Mouse (Mus musculus): Measurements from ENCODE around the gene Habp2. TPM values are rescaled to one million over a fixed set of nuclear protein-coding genes. Genes with fewer than 3 reads are reported as not detected.
"Not testable (repeated sequence)": the region's sequence is repeated elsewhere in the genome, so short reads cannot be mapped to it uniquely, and the experiment has no call there.

Gene Habp2
- polyA plus RNA-seq, 1 experiment: 303 TPM

DNA sequence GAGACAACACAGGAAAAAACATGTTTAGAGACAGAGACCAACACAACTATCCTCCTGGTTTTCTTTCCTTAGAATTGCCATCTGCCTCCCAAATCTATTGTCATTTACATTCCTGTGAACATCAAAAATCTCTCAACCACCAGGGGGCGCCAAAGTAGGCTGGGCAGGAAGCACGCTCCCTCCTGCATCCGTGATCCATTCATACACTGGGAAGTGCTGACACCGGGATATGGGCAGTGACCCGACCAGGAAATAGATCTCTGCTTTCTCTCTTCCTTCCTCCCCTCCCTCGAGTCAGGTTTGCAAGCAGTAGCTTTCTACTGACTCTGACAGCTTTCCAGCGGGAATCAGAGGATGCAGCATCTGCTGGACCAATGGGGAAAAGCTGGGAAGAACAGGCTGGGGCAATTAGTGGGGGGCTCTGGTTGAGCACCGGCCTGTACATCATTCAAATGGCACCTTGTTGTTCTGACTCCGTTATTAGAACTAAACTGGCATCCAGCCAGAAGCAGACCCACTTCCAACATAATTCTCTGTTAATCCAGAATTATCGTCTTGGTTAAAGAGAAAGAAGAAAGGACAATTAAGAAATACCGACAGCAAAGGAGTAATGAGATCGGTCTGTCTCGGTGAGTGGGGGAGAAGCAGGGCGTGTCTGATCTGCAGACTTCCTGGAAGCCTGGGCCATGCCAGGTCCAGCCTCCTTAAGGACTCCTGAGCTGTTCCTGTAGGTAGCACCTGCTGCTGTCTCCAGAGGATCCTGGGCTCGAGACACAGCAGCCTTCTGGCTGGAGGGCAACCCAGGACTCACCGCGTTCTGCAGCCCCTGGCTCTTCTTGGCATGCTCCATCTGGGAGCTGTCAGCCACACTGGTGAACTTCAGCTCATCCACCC lies 69.8 kb downstream of the Habp2 start:
- H3K4me1 ChIP-seq (ENCODE audit: control insufficient read depth, insufficient read depth, low read length): no peaks in the 10 kb centered on the region
- 26% methylated on average over 17 of the region's 17 CpGs for WGBS
- no peaks in the 10 kb centered on the region for H3K36me3 ChIP-seq (ENCODE audit: control insufficient read depth, insufficient read depth, low read length)
- TF ChIP-seq CTCF (conservative IDR thresholded peaks at IDR 0.05; ENCODE audit: insufficient read depth, insufficient read length, low read depth, low read length) (peak; percentile 89), POLR2A (IDR thresholded peaks at IDR 0.05; ENCODE audit: low read depth, low read length) (no peak)
- H3K27ac ChIP-seq (ENCODE audit: insufficient read depth, low read depth, low read length): no peak overlapping the region
- H3K27me3 ChIP-seq (replicated peaks; ENCODE audit: control insufficient read depth, insufficient read depth, low read length): no peaks in the 10 kb centered on the region
- H3K4me3 ChIP-seq (ENCODE audit: insufficient read depth, low read depth, low read length): no peak overlapping the region
- DNase-seq: peak; percentile 71

DNA sequence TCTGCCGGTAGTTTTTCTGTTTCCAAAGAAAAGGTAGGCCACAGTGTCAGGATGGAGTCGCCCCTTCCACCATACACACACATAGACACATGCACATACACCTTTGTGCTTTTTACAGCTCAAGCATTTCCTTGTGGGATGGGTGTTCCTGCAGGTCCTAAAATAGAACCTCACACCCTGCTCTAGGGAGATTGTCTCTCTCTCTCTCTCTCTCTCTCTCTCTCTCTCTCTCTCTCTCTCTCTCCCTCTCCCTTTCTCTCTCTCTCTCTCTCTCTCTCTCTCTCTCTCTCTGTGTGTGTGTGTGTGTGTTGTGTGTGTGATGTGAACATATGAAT lies 70.4 kb downstream of the Habp2 start:
- WGBS: 79% methylated on average over 2 of the region's 2 CpGs
- not testable (repeated sequence) for H3K36me3 ChIP-seq (ENCODE audit: control insufficient read depth, insufficient read depth, low read length); DNase-seq; H3K27me3 ChIP-seq (replicated peaks; ENCODE audit: control insufficient read depth, insufficient read depth, low read length); H3K4me3 ChIP-seq (ENCODE audit: insufficient read depth, low read depth, low read length); H3K4me1 ChIP-seq (ENCODE audit: control insufficient read depth, insufficient read depth, low read length); H3K27ac ChIP-seq (ENCODE audit: insufficient read depth, low read depth, low read length)

DNA sequence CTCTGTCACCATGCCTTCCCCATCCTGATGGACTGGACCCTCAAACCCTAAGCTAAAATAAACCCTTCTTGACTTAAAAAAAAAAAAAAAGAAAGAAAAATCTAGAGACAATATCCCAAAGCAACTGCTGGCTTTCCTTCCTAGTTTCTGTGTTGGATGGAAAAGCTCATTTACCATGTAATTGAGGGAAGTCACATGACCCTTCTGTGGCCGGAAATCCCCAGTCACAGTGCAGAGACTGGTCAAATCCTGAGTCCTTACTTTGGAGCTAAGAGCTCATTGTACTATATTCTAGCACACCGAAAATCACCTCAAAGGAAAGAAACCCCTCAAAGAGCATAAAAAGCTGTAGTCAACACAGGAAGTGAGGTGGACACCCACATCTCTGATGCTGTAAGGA lies 72.0 kb downstream of the Habp2 start:
- Histone ChIP-seq H3K4me1 (ENCODE audit: control insufficient read depth, insufficient read depth, low read length) (no peaks in the 10 kb centered on the region), H3K36me3 (ENCODE audit: control insufficient read depth, insufficient read depth, low read length) (no peaks in the 10 kb centered on the region), H3K27ac (ENCODE audit: insufficient read depth, low read depth, low read length) (no peak overlapping the region), H3K4me3 (ENCODE audit: insufficient read depth, low read depth, low read length) (no peak overlapping the region), H3K27me3 (replicated peaks; ENCODE audit: control insufficient read depth, insufficient read depth, low read length) (no peaks in the 10 kb centered on the region)
- TF ChIP-seq POLR2A (IDR thresholded peaks at IDR 0.05; ENCODE audit: low read depth, low read length) (no peak), CTCF (conservative IDR thresholded peaks at IDR 0.05; ENCODE audit: insufficient read depth, insufficient read length, low read depth, low read length) (no peak)
- no peak for DNase-seq
- WGBS: 66% methylated on average over 2 of the region's 2 CpGs

DNA sequence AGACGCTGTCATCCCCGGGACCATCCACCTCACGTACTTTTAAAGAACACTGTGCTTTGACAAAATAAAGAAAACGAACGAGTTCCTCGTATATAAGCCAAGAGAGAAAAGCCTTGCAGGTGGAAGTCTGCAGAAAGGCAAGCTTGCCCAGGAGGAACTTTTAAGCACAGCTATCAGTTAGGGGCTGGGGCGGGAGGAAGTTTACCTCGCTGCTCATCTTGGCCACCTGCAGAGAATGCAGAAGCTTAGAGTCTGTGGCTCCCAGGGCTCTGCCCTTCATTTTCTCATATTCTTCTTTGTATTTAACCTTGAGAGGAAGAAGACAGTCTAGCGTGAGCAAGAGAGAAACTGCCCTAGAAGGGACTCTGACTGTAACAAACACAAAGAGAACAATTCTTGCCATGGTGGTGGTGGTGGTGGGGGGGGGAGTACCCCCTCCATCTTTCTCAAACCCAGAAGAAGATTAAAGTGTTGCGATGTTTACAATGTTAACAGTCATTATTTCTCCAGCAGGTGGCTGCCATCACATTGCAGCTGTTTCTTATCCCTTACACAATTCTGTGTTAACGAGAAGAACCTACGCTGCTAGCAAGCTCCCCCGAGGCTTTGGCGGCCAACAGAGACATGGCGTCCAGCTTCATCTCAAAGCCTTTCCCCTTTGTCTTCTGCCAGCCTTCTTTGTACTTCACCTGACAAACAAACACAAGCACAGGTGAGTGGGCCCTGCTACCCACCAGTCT lies 77.0 kb downstream of the Habp2 start:
- Histone ChIP-seq H3K36me3 (ENCODE audit: control insufficient read depth, insufficient read depth, low read length) (no peaks in the 10 kb centered on the region), H3K4me1 (ENCODE audit: control insufficient read depth, insufficient read depth, low read length) (no peaks in the 10 kb centered on the region), H3K27me3 (replicated peaks; ENCODE audit: control insufficient read depth, insufficient read depth, low read length) (no peaks in the 10 kb centered on the region), H3K4me3 (ENCODE audit: insufficient read depth, low read depth, low read length) (no peak overlapping the region), H3K27ac (ENCODE audit: insufficient read depth, low read depth, low read length) (no peak overlapping the region)
- WGBS: 72% methylated on average over 15 of the region's 15 CpGs
- DNase-seq: no peak
- TF ChIP-seq CTCF (conservative IDR thresholded peaks at IDR 0.05; ENCODE audit: insufficient read depth, insufficient read length, low read depth, low read length) (no peak), POLR2A (IDR thresholded peaks at IDR 0.05; ENCODE audit: low read depth, low read length) (no peak)

DNA sequence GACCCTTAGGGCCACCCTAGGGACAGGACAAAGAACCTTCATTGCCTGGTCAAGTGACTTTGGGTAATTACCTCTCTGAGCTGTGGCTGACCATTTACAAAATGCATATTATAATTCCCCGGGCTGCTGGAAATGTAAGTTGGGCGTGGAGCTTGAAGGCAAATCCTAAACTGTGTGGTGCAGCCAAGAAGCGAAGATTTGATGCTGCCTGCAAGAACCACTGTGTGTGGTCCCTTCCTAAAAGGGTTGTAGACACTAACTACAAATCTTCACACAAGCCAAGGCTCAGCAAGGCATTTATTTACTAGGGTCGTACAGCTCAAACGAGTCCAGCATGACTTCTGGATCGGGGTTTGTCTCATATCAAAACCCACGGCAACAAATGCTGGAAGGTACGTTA lies 77.6 kb downstream of the Habp2 start:
- DNase-seq: no peak

DNA sequence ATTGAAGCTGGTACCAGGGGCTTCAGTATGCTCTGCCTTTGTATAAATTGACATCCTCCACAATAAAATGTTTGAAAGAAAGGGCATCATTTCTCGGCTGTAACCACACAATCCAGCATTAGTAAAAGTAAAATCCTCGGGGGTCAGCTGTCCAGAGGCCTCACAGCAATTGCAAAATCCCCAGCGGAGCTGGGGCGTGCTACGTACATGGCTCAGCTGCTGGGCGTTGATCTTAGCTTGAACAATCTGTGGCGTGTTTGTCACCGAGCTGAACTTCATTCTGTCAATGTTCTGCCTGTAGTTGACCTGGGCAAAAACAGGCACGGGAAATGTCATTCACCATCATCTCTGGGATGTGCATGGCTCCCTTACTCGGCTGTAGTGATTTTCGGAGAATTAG lies 79.2 kb downstream of the Habp2 start:
- no peaks in the 10 kb centered on the region for H3K27me3 ChIP-seq (replicated peaks; ENCODE audit: control insufficient read depth, insufficient read depth, low read length)
- no peak for DNase-seq
- no peaks in the 10 kb centered on the region for H3K4me1 ChIP-seq (ENCODE audit: control insufficient read depth, insufficient read depth, low read length)
- 87% methylated on average over 11 of the region's 11 CpGs for WGBS
- H3K27ac ChIP-seq (ENCODE audit: insufficient read depth, low read depth, low read length): no peak overlapping the region
- H3K4me3 ChIP-seq (ENCODE audit: insufficient read depth, low read depth, low read length): no peak overlapping the region
- TF ChIP-seq POLR2A (IDR thresholded peaks at IDR 0.05; ENCODE audit: low read depth, low read length) (no peak), CTCF (conservative IDR thresholded peaks at IDR 0.05; ENCODE audit: insufficient read depth, insufficient read length, low read depth, low read length) (no peak)
- H3K36me3 ChIP-seq (ENCODE audit: control insufficient read depth, insufficient read depth, low read length): no peaks in the 10 kb centered on the region

More for the DNA sequence above, 77.6 kb downstream of the Habp2 start:
- Histone ChIP-seq H3K27ac (ENCODE audit: insufficient read depth, low read depth, low read length) (no peak overlapping the region), H3K4me3 (ENCODE audit: insufficient read depth, low read depth, low read length) (no peak overlapping the region), H3K36me3 (ENCODE audit: control insufficient read depth, insufficient read depth, low read length) (no peaks in the 10 kb centered on the region), H3K27me3 (replicated peaks; ENCODE audit: control insufficient read depth, insufficient read depth, low read length) (no peaks in the 10 kb centered on the region), H3K4me1 (ENCODE audit: control insufficient read depth, insufficient read depth, low read length) (no peaks in the 10 kb centered on the region)
- 79% methylated on average over 8 of the region's 8 CpGs for WGBS
- TF ChIP-seq POLR2A (IDR thresholded peaks at IDR 0.05; ENCODE audit: low read depth, low read length): no peak
- TF ChIP-seq CTCF (conservative IDR thresholded peaks at IDR 0.05; ENCODE audit: insufficient read depth, insufficient read length, low read depth, low read length): no peak

DNA sequence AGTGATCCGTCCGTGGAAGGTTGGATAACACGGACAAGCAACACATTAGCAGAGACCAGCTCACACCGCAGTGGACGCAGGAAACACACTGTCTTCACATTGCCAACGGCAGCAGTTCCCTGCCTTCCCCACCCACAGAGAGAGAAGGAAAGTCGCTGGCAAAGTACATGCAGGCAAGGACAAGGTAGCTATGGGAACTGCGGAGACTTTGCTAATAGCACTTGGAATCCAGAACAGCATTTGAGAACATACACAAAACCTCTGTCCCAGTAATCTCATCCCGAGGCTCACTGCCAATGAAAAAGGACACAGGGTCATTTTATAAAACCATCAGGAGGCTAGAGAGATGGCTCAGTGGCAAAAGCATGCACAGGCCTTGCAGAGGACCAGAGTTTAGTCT lies 79.7 kb downstream of the Habp2 start:
- no peak overlapping the region for H3K4me3 ChIP-seq (ENCODE audit: insufficient read depth, low read depth, low read length)
- H3K36me3 ChIP-seq (ENCODE audit: control insufficient read depth, insufficient read depth, low read length): no peaks in the 10 kb centered on the region
- H3K27ac ChIP-seq (ENCODE audit: insufficient read depth, low read depth, low read length): no peak overlapping the region
- 84% methylated on average over 9 of the region's 9 CpGs for WGBS
- TF ChIP-seq POLR2A (IDR thresholded peaks at IDR 0.05; ENCODE audit: low read depth, low read length): no peak
- TF ChIP-seq CTCF (conservative IDR thresholded peaks at IDR 0.05; ENCODE audit: insufficient read depth, insufficient read length, low read depth, low read length): no peak
- H3K27me3 ChIP-seq (replicated peaks; ENCODE audit: control insufficient read depth, insufficient read depth, low read length): no peaks in the 10 kb centered on the region
- DNase-seq: no peak
- no peaks in the 10 kb centered on the region for H3K4me1 ChIP-seq (ENCODE audit: control insufficient read depth, insufficient read depth, low read length)
